Mouse (Mus musculus) ES-Bruce4 (cell line): ENCODE data around the gene Dpp6.

Source experiments
- CTCF ChIP-seq: IDR thresholded peaks from one replicate; pipeline ENCODE4 v1.8.1; 2011; ENCODE audit warnings: low read depth, low read length
- EP300 ChIP-seq: IDR thresholded peaks from 2 replicates; pipeline ENCODE4 v1.6.1; 2011; ENCODE audit warnings: low read depth, low read length; ENCODE audit not compliant: insufficient read depth

DNA sequence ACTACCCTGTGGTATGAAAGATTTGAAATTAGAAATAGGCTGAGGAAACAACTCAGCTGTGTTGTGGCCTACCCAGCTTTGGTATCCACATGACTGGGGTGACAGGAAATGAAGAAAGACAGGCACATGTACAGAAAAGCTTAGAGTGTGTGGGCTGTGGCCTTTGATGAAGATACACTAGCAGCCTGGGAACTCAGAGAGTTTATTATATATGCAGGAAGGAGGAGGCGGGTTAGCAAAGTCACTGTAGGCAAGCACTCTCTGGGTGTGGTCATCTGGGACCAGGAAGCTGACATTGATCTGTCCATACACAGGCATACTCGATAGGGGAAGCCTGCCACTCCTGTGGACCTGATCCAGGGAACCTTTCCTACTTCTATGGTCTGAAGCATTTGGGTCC, 487.1 kb downstream of the Dpp6 start:
- TF ChIP-seq EP300, result no peak
- no peak for TF ChIP-seq CTCF
